Mouse (Mus musculus): ENCODE data around the gene Fcrl5. TPM values are rescaled to one million over a fixed set of nuclear protein-coding genes. Genes with fewer than 3 reads are reported as not detected.

Fcrl5 gene
- total RNA-seq, 2 experiments from 2014 or later = not detected

GRCm38 (mm10) chr3:87540028-87540675 is 104.6 kb downstream of the Fcrl5 start:
- DNase-seq (ENCODE audit: extremely low spot score in 1 of 2, low spot score in 2 of 2) = no peak
- Histone ChIP-seq H3K4me3 (no peak overlapping the region), H3K27ac (no peak overlapping the region)
- intact Hi-C loops (cut with DNase I) = no loop called here
- TF ChIP-seq CTCF (IDR thresholded peaks at IDR 0.05) = no peak

- Histone ChIP-seq H3K4me3 (no peak overlapping the region), H3K27ac (no peak overlapping the region)
- intact Hi-C loops (cut with DNase I) = no loop called here
- no peak for DNase-seq (ENCODE audit: extremely low spot score in 1 of 2, low spot score in 2 of 2)
- TF ChIP-seq CTCF (IDR thresholded peaks at IDR 0.05) = no peak
Observed at GRCm38 (mm10) chr3:87540714-87541113, 105.1 kb downstream of the Fcrl5 start.

GRCm38 (mm10) chr3:87542481-87543215 is 107.1 kb downstream of the Fcrl5 start:
- Histone ChIP-seq H3K27ac (no peak overlapping the region), H3K4me3 (no peak overlapping the region)
- no peak for TF ChIP-seq CTCF (IDR thresholded peaks at IDR 0.05)
- intact Hi-C loops (cut with DNase I) = no loop called here
- DNase-seq (ENCODE audit: extremely low spot score in 1 of 2, low spot score in 2 of 2) = no peak

- no peak for DNase-seq (ENCODE audit: extremely low spot score in 1 of 2, low spot score in 2 of 2)
- Histone ChIP-seq H3K27ac (no peak overlapping the region; the same call in 1 of the 2 replicates), H3K4me3 (no peak overlapping the region)
- no peak for TF ChIP-seq CTCF (IDR thresholded peaks at IDR 0.05)
- intact Hi-C loops (cut with DNase I) = no loop called here
Observed at GRCm38 (mm10) chr3:87545554-87545953, 110.0 kb downstream of the Fcrl5 start.

GRCm38 (mm10) chr3:87546291-87546721 is 110.7 kb downstream of the Fcrl5 start:
- intact Hi-C loops (cut with DNase I) = loop anchor here (1.0 to 2.0 kb wide), 2 partner anchors 10 to 20 kb away; no protein-coding TSS in a partner anchor
- DNase-seq (ENCODE audit: extremely low spot score in 1 of 2, low spot score in 2 of 2) = peak; percentile 61 to 66
- Histone ChIP-seq H3K27ac (no peak overlapping the region; the same call in 1 of the 2 replicates), H3K4me3 (no peak overlapping the region)
- TF ChIP-seq CTCF (IDR thresholded peaks at IDR 0.05) = no peak

- intact Hi-C loops (cut with DNase I) = no loop called here
- H3K4me3 ChIP-seq = no peak overlapping the region
- no peak for DNase-seq (ENCODE audit: extremely low spot score in 1 of 2, low spot score in 2 of 2)
- H3K27ac ChIP-seq = no peak overlapping the region
- no peak for TF ChIP-seq CTCF (IDR thresholded peaks at IDR 0.05)
Observed at GRCm38 (mm10) chr3:87549908-87550307, 114.3 kb downstream of the Fcrl5 start.

Other genes with a start within 250 kb of the Fcrl5 start
- gene Fcrls, start 172.0 kb upstream of the Fcrl5 start, total RNA-seq (2021) = 10 to 100 TPM; 24.8 to 30.2 TPM
- not detected for gene Cd5l, start 77.9 kb upstream of the Fcrl5 start, total RNA-seq (2021)
- under 1 TPM in 1 of 2 experiments, not detected in 1; 0.38 TPM for gene Fcrl1, start 59.4 kb upstream of the Fcrl5 start, total RNA-seq (2021)
- gene Etv3, start 89.6 kb downstream of the Fcrl5 start, total RNA-seq (2021) = 10 to 100 TPM; 27.1 to 28.9 TPM
- gene Arhgef11, start 181.8 kb downstream of the Fcrl5 start, total RNA-seq (2021) = 10 to 100 TPM; 60.2 to 60.3 TPM

Measured in left cerebral cortex, adult 2 months (tissue).